Mouse (Mus musculus) midbrain, embryonic 13.5 days (tissue): ENCODE data around the gene Klrb1b. TPM values are rescaled to one million over a fixed set of nuclear protein-coding genes. Genes with fewer than 3 reads are reported as not detected.
"Not testable (repeated sequence)": the region's sequence is repeated elsewhere in the genome, so short reads cannot be mapped to it uniquely, and the experiment has no call there.

Experiments
- ATAC-seq: fragments of 200-750 bp; cut with Nextera tagmentation; 2 replicates; pipeline ENCODE4 v1.8.0; 2017; ENCODE audit warnings: mild to moderate bottlenecking, moderate TSS enrichment, moderate library complexity
- H3K27ac ChIP-seq: fragments of 300-500 bp; sonication (generic); 2 replicates; pipeline ENCODE4 v1.5.1; 2015; ENCODE audit warnings: inconsistent platforms, mild to moderate bottlenecking, moderate library complexity
- H3K27me3 ChIP-seq: fragments of 300-500 bp; sonication (generic); 2 replicates; pipeline ENCODE4 v1.6.1; 2015; ENCODE audit warnings: mild to moderate bottlenecking, inconsistent platforms
- H3K36me3 ChIP-seq: fragments of 300-500 bp; sonication (generic); 2 replicates; pipeline ENCODE4 v1.6.1; 2015; ENCODE audit warnings: mild to moderate bottlenecking, inconsistent platforms
- H3K4me1 ChIP-seq: fragments of 300-500 bp; sonication (generic); replicated peaks from 2 replicates; pipeline ENCODE4 v1.6.1; 2015; ENCODE audit warnings: inconsistent platforms
- H3K4me2 ChIP-seq: fragments of 300-500 bp; sonication (generic); replicated peaks from 2 replicates; pipeline ENCODE4 v1.6.1; 2015; ENCODE audit warnings: moderate library complexity, mild to moderate bottlenecking, inconsistent platforms
- H3K4me3 ChIP-seq: fragments of 300-500 bp; sonication (generic); replicated peaks from 2 replicates; pipeline ENCODE4 v1.5.1; 2015; ENCODE audit warnings: mild to moderate bottlenecking, inconsistent platforms
- H3K9ac ChIP-seq: fragments of 300-500 bp; sonication (generic); replicated peaks from 2 replicates; pipeline ENCODE4 v1.6.1; 2015; ENCODE audit warnings: mild to moderate bottlenecking, inconsistent platforms
- H3K9me3 ChIP-seq: fragments of 300-500 bp; sonication (generic); 2 replicates; pipeline ENCODE4 v1.6.1; 2016; ENCODE audit warnings: mild to moderate bottlenecking, inconsistent platforms
- WGBS: fragments of 180-500 bp; shearing (Covaris S2); methylation state at CpG from one replicate; pipeline ENCODE4 v1.1.7; 2015; 5-methylcytosine and 5-hydroxymethylcytosine counted together
- polyA plus RNA-seq: library from polyadenylated mRNA; unstranded; fragments of >200 nt; fragmentation: Nextera tagmentation; extraction: Ambion mirVana; gene quantifications from 2 replicates; pipeline ENCODE4 v1.2.1, GENCODE M21; 2015

The Klrb1b gene
- polyA plus RNA-seq, 1 experiment from 2014 or later = not detected

GRCm38 (mm10) chr6:128847401-128847800 is 21.3 kb upstream of the Klrb1b start:
- H3K4me2 ChIP-seq = no peak overlapping the region
- no peaks in the 10 kb centered on the region for H3K9me3 ChIP-seq
- 91% methylated on average over 4 of the region's 4 CpGs for WGBS
- H3K4me1 ChIP-seq = peaks cover 10% of the 10 kb centered on the region
- no peak overlapping the region for H3K27ac ChIP-seq
- ATAC-seq = no peak
- no peaks in the 10 kb centered on the region for H3K36me3 ChIP-seq
- no peak overlapping the region for H3K9ac ChIP-seq
- H3K27me3 ChIP-seq = no peaks in the 10 kb centered on the region
- H3K4me3 ChIP-seq = no peak overlapping the region

- 62% methylated on average over 8 of the region's 9 CpGs for WGBS
- peaks cover 20% of the 10 kb centered on the region for H3K4me1 ChIP-seq
- no peak for ATAC-seq
- no peak overlapping the region for H3K9ac ChIP-seq
- H3K4me2 ChIP-seq = no peak overlapping the region
- H3K27ac ChIP-seq = no peak overlapping the region
- H3K27me3 ChIP-seq = no peaks in the 10 kb centered on the region
- no peak overlapping the region for H3K4me3 ChIP-seq
- no peaks in the 10 kb centered on the region for H3K9me3 ChIP-seq
- no peaks in the 10 kb centered on the region for H3K36me3 ChIP-seq
Measured at GRCm38 (mm10) chr6:128845998-128846542, 19.9 kb upstream of the Klrb1b start.

- no peaks in the 10 kb centered on the region for H3K9me3 ChIP-seq
- no peak overlapping the region for H3K4me3 ChIP-seq
- H3K9ac ChIP-seq = no peak overlapping the region
- 27% methylated on average over 7 of the region's 7 CpGs for WGBS
- no peaks in the 10 kb centered on the region for H3K36me3 ChIP-seq
- ATAC-seq = no peak
- H3K27me3 ChIP-seq = no peaks in the 10 kb centered on the region
- peaks cover 20% of the 10 kb centered on the region for H3K4me1 ChIP-seq
- no peak overlapping the region for H3K27ac ChIP-seq
- no peak overlapping the region for H3K4me2 ChIP-seq
Measured at GRCm38 (mm10) chr6:128845319-128845979, 19.3 kb upstream of the Klrb1b start.

- H3K27ac ChIP-seq = no peak overlapping the region
- H3K4me3 ChIP-seq = peak overlapping the region; percentile 89
- WGBS = 73% methylated on average over 5 of the region's 5 CpGs
- peak overlapping the region; percentile 76 for H3K4me2 ChIP-seq
- H3K4me1 ChIP-seq = peaks cover 22% of the 10 kb centered on the region
- H3K27me3 ChIP-seq = no peaks in the 10 kb centered on the region
- 0 out of 2 replicates have a peak overlapping the region, but pooled peaks have one; percentile 76 for H3K9ac ChIP-seq
- no peaks in the 10 kb centered on the region for H3K36me3 ChIP-seq
- ATAC-seq = no peak
- no peaks in the 10 kb centered on the region for H3K9me3 ChIP-seq
Measured at GRCm38 (mm10) chr6:128844586-128845080, 18.5 kb upstream of the Klrb1b start.

GRCm38 (mm10) chr6:128844131-128844530 is 18.0 kb upstream of the Klrb1b start:
- Histone ChIP-seq H3K27ac (peak overlapping the region; percentile 26; the same call in 1 of the 2 replicates), H3K4me1 (peaks cover 25% of the 10 kb centered on the region), H3K36me3 (no peaks in the 10 kb centered on the region), H3K4me2 (peak overlapping the region; percentile 76), H3K9me3 (no peaks in the 10 kb centered on the region), H3K27me3 (no peaks in the 10 kb centered on the region), H3K9ac (peak overlapping the region; percentile 76; the same call in 1 of the 2 replicates), H3K4me3 (peak overlapping the region; percentile 89)
- WGBS = 34% methylated on average over 8 of the region's 8 CpGs
- no peak for ATAC-seq

- under 1% methylated on average over 22 of the region's 22 CpGs for WGBS
- ATAC-seq = peak; percentile 65
- H3K4me1 ChIP-seq = peaks cover 25% of the 10 kb centered on the region
- H3K27me3 ChIP-seq = no peaks in the 10 kb centered on the region
- H3K27ac ChIP-seq = peak overlapping the region; percentile 88
- H3K36me3 ChIP-seq = no peaks in the 10 kb centered on the region
- H3K4me3 ChIP-seq = peak overlapping the region; percentile 89
- peak overlapping the region; percentile 76 for H3K9ac ChIP-seq
- peak overlapping the region; percentile 76 for H3K4me2 ChIP-seq
- no peaks in the 10 kb centered on the region for H3K9me3 ChIP-seq
Measured at GRCm38 (mm10) chr6:128843479-128843992, 17.4 kb upstream of the Klrb1b start.

GRCm38 (mm10) chr6:128842945-128843478 is 16.9 kb upstream of the Klrb1b start:
- Histone ChIP-seq H3K9me3 (no peaks in the 10 kb centered on the region), H3K4me2 (peak overlapping the region; percentile 76), H3K4me1 (peaks cover 25% of the 10 kb centered on the region), H3K27me3 (no peaks in the 10 kb centered on the region), H3K9ac (peak overlapping the region; percentile 78), H3K27ac (peak overlapping the region; percentile 88), H3K36me3 (no peaks in the 10 kb centered on the region), H3K4me3 (peak overlapping the region; percentile 89)
- under 1% methylated on average over 44 of the region's 44 CpGs for WGBS
- peak; percentile 77 for ATAC-seq

- Histone ChIP-seq H3K27me3 (no peaks in the 10 kb centered on the region), H3K4me2 (peak overlapping the region; percentile 76), H3K9ac (peak overlapping the region; percentile 78), H3K36me3 (no peaks in the 10 kb centered on the region), H3K9me3 (no peaks in the 10 kb centered on the region), H3K4me3 (peak overlapping the region; percentile 89), H3K4me1 (peaks cover 25% of the 10 kb centered on the region), H3K27ac (peak overlapping the region; percentile 85)
- ATAC-seq = no peak
- WGBS = 1% methylated on average over 20 of the region's 20 CpGs
Measured at GRCm38 (mm10) chr6:128842356-128842944, 16.3 kb upstream of the Klrb1b start.

- no peak overlapping the region for H3K27ac ChIP-seq
- ATAC-seq = no peak
- 44% methylated on average over 4 of the region's 4 CpGs for WGBS
Measured at GRCm38 (mm10) chr6:128841327-128842089, 15.4 kb upstream of the Klrb1b start.

GRCm38 (mm10) chr6:128840669-128841068 is 14.5 kb upstream of the Klrb1b start:
- not testable (repeated sequence) for H3K9ac ChIP-seq, H3K27me3 ChIP-seq, H3K36me3 ChIP-seq, H3K4me2 ChIP-seq, H3K9me3 ChIP-seq, H3K27ac ChIP-seq, ATAC-seq, H3K4me3 ChIP-seq
- peaks cover 30% of the 10 kb centered on the region for H3K4me1 ChIP-seq
- WGBS = 91% methylated on average over 3 of the region's 3 CpGs

More at GRCm38 (mm10) chr6:128841327-128842089, 15.4 kb upstream of the Klrb1b start:
- Histone ChIP-seq H3K4me3 (peak overlapping the region; percentile 89), H3K9me3 (no peaks in the 10 kb centered on the region), H3K27me3 (no peaks in the 10 kb centered on the region), H3K36me3 (no peaks in the 10 kb centered on the region), H3K4me1 (peaks cover 30% of the 10 kb centered on the region), H3K9ac (0 out of 2 replicates have a peak overlapping the region, but pooled peaks have one; percentile 78), H3K4me2 (peak overlapping the region; percentile 76)

GRCm38 (mm10) chr6:128839921-128840320 is 13.8 kb upstream of the Klrb1b start:
- H3K4me1 ChIP-seq = peaks cover 30% of the 10 kb centered on the region
- no peaks in the 10 kb centered on the region for H3K9me3 ChIP-seq
- peak overlapping the region; percentile 80 for H3K4me3 ChIP-seq
- H3K9ac ChIP-seq = no peak overlapping the region
- no peaks in the 10 kb centered on the region for H3K36me3 ChIP-seq
- no peak overlapping the region for H3K27ac ChIP-seq
- H3K27me3 ChIP-seq = no peaks in the 10 kb centered on the region
- no peak for ATAC-seq
- peak overlapping the region; percentile 60; the same call in 1 of the 2 replicates for H3K4me2 ChIP-seq
- 65% methylated on average over 7 of the region's 7 CpGs for WGBS
